Mouse (Mus musculus): ENCODE results near the gene Grm4. TPM values are rescaled to one million over a fixed set of nuclear protein-coding genes. Genes with fewer than 3 reads are reported as not detected.

The Grm4 gene
- total and polyA plus RNA-seq, 3 experiments, result 0.05 TPM; not detected in 2

DNA sequence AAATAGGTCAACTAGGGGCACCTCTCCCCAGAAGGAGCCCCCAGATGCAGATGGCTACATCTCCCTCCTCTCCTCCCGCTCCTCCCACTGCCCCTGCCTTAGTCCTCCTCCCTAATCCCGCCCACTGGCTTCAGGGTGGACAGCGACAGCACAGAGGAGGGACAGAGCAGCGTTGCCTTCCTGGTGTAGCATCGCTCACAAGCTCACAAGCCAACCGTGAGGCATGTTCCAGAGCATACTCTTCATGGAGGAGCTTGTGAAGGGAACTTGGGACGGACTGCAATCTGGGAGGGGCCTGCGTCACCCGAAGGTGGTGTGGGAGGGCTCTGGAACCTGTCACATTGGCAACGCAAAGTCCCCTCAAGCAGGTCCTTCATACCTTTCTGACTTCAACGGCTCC is 14.8 kb downstream of the Grm4 start:
- no peaks in the 10 kb centered on the region; the same call in 1 of the 2 replicates for H3K27me3 ChIP-seq (ENCODE audit: insufficient read depth, low read length)
- no peak for ATAC-seq (ENCODE audit: extremely low read depth, insufficient number of reproducible peaks, low FRiP score, poor library complexity, severe bottlenecking)

DNA sequence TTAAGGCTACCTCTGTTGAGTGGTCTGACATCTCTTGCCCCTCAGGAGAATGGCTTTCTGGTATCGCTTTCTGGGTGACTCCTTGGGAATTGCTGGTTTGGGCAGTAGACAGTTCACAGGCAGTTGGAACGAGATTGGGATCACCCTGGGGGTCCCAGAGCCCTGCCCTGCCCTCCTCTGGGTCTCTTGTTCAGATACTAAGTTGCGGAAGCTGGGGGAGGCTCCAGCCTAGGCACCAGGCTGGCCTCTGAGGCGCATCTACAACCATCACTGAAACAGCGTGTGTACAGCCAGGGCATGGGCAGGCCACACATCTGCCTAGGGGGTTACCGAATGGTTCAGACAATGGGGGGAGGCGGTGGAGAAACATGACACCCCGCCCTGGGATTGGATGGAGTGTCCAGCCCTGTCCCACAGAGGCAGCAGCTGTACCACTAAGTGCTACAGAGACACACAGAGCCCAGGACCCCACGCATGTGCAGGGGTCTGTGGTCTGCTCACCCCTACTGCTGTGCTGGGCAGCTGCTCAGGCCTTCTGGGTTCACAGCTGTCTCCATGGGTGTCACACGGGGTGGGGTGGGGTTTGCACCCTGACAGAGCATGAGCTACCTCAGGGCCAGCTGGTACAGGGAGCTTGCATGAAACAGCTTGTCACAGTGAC is 15.9 kb downstream of the Grm4 start:
- Histone ChIP-seq H3K4me1 (ENCODE audit: insufficient read depth, low read depth, low read length) (peaks cover 25% of the 10 kb centered on the region), H3K36me3 (replicated peaks) (no peaks in the 10 kb centered on the region), H3K9me3 (replicated peaks) (peaks cover 25% of the 10 kb centered on the region), H3K27me3 (ENCODE audit: insufficient read depth, low read length) (no peaks in the 10 kb centered on the region; the same call in 1 of the 2 replicates), H3K4me3 (ENCODE audit: low read depth, low read length) (0 out of 2 replicates have a peak overlapping the region, but pooled peaks have one; percentile 10)
- ATAC-seq (ENCODE audit: extremely low read depth, insufficient number of reproducible peaks, low FRiP score, poor library complexity, severe bottlenecking) (no peak), DNase-seq (ENCODE audit: low spot score) (no peak)
- no peak for TF ChIP-seq GATA1 (IDR thresholded peaks at IDR 0.05; ENCODE audit: borderline replicate concordance, low read length)
- TF ChIP-seq GATA2 (IDR thresholded peaks at IDR 0.05; ENCODE audit: borderline replicate concordance, low read depth, low read length), result no peak
- no peak for TF ChIP-seq POLR2AphosphoS5 (IDR thresholded peaks at IDR 0.05; ENCODE audit: insufficient replicate concordance, low read depth, low read length)
- TF ChIP-seq TAL1 (conservative IDR thresholded peaks at IDR 0.05; ENCODE audit: low read depth, low read length), result no peak
- TF ChIP-seq CTCF (IDR thresholded peaks at IDR 0.05; ENCODE audit: low read depth, low read length), result no peak

More for the DNA sequence above, 14.8 kb downstream of the Grm4 start:
- Histone ChIP-seq H3K4me3 (ENCODE audit: low read depth, low read length) (no peak overlapping the region), H3K4me1 (ENCODE audit: insufficient read depth, low read depth, low read length) (peaks cover 15% of the 10 kb centered on the region), H3K9me3 (replicated peaks) (peaks cover 27% of the 10 kb centered on the region), H3K36me3 (replicated peaks) (no peaks in the 10 kb centered on the region)
- no peak for DNase-seq (ENCODE audit: low spot score)
- TF ChIP-seq POLR2AphosphoS5 (IDR thresholded peaks at IDR 0.05; ENCODE audit: insufficient replicate concordance, low read depth, low read length), result no peak
- TF ChIP-seq TAL1 (conservative IDR thresholded peaks at IDR 0.05; ENCODE audit: low read depth, low read length), result no peak
- no peak for TF ChIP-seq GATA1 (IDR thresholded peaks at IDR 0.05; ENCODE audit: borderline replicate concordance, low read length)
- TF ChIP-seq CTCF (IDR thresholded peaks at IDR 0.05; ENCODE audit: low read depth, low read length), result no peak
- TF ChIP-seq GATA2 (IDR thresholded peaks at IDR 0.05; ENCODE audit: borderline replicate concordance, low read depth, low read length), result no peak

DNA sequence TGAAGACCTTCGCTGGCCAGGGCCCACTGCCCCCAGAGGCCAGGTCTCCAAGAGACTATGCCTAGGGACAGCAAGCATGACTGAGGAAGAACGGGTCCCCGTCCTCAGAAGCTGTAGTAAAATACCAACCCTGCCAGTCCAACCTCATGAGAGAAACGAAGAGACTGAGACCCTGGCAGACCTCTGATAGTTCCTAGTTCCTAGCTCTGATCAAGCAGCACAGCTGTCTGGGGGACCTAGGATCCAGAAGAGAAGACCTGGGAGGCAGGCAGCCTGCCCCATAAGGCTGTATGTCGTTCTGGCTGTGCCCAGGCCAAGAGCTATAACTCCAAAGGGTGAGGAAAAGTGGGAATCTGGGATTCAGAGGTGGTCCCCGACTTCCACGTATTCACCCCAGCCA is 17.3 kb downstream of the Grm4 start:
- no peak for TF ChIP-seq GATA2 (IDR thresholded peaks at IDR 0.05; ENCODE audit: borderline replicate concordance, low read depth, low read length)
- TF ChIP-seq GATA1 (IDR thresholded peaks at IDR 0.05; ENCODE audit: borderline replicate concordance, low read length), result no peak
- TF ChIP-seq TAL1 (conservative IDR thresholded peaks at IDR 0.05; ENCODE audit: low read depth, low read length), result no peak
- TF ChIP-seq POLR2AphosphoS5 (IDR thresholded peaks at IDR 0.05; ENCODE audit: insufficient replicate concordance, low read depth, low read length), result no peak
- TF ChIP-seq CTCF (IDR thresholded peaks at IDR 0.05; ENCODE audit: low read depth, low read length), result no peak
- Histone ChIP-seq H3K9me3 (replicated peaks) (peaks cover 21% of the 10 kb centered on the region), H3K36me3 (replicated peaks) (no peaks in the 10 kb centered on the region), H3K4me3 (ENCODE audit: low read depth, low read length) (no peak overlapping the region), H3K27me3 (ENCODE audit: insufficient read depth, low read length) (peaks cover 3% of the 10 kb centered on the region; the same call in 1 of the 2 replicates), H3K4me1 (ENCODE audit: insufficient read depth, low read depth, low read length) (peaks cover 31% of the 10 kb centered on the region)
- DNase-seq (ENCODE audit: low spot score) (no peak), ATAC-seq (ENCODE audit: extremely low read depth, insufficient number of reproducible peaks, low FRiP score, poor library complexity, severe bottlenecking) (no peak)

DNA sequence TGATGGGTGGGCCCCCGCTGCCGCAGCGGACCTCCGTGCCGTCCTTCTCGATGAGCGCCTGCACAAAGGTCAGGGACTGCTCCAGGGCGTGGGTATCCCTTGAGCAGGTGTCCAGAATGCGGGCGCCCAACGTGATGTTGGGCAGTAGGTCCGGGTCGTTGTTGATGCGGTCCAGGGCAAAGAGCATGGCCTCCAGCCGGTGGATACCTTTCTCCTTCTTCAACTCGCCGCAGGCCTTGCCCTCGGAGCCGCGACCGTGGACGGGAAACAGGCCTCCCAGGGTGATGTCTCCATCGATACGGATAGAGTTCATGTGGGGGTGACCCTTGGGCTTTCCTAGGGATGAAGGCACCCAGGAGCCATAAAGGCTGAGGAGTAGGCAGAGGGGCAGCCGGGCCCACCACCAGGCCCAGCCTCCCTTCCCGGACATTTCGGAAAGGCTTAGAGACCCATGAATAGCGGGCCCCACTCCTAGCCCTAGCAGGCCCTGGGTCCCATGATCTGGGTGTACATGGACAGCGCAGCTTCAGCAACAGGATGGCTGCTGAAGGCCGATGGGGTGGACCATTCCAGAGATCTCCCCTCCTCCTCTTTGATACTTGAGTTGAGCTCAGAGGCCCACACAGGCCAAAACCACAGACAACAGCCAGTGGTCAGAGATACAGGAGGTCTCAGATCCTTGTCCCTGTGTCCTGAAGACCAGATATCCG is 18.3 kb downstream of the Grm4 start:
- H3K36me3 ChIP-seq (replicated peaks), result no peaks in the 10 kb centered on the region
- DNase-seq (ENCODE audit: low spot score) (no peak), ATAC-seq (ENCODE audit: extremely low read depth, insufficient number of reproducible peaks, low FRiP score, poor library complexity, severe bottlenecking) (no peak)
- TF ChIP-seq CTCF (IDR thresholded peaks at IDR 0.05; ENCODE audit: low read depth, low read length), result no peak
- TF ChIP-seq GATA1 (IDR thresholded peaks at IDR 0.05; ENCODE audit: borderline replicate concordance, low read length), result no peak
- no peak for TF ChIP-seq GATA2 (IDR thresholded peaks at IDR 0.05; ENCODE audit: borderline replicate concordance, low read depth, low read length)
- TF ChIP-seq POLR2AphosphoS5 (IDR thresholded peaks at IDR 0.05; ENCODE audit: insufficient replicate concordance, low read depth, low read length), result no peak
- TF ChIP-seq TAL1 (conservative IDR thresholded peaks at IDR 0.05; ENCODE audit: low read depth, low read length), result no peak
- peaks cover 3% of the 10 kb centered on the region; the same call in 1 of the 2 replicates for H3K27me3 ChIP-seq (ENCODE audit: insufficient read depth, low read length)
- H3K4me1 ChIP-seq (ENCODE audit: insufficient read depth, low read depth, low read length), result peaks cover 31% of the 10 kb centered on the region
- peaks cover 21% of the 10 kb centered on the region for H3K9me3 ChIP-seq (replicated peaks)
- peak overlapping the region; percentile 30; the same call in 1 of the 2 replicates for H3K4me3 ChIP-seq (ENCODE audit: low read depth, low read length)

DNA sequence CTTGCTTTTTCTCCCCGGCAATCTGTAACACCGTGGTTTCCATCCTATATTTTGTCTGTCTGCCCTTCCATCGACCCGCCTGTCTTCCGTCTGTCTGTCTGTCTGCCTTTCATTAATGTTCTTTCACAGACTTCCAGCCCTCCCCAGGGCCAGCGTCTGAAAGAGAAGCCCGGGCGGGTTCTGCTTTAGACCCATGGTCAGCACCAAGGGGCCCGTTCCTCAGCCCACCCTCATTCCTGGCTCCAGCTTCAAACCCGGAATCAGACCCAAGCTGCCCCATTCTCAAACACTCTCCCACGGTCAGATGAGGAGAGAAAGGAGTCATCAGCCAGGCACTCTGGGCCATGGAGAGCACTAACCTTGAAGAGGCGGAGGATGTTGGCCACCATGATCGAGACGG is 18.9 kb downstream of the Grm4 start:
- no peak for TF ChIP-seq TAL1 (conservative IDR thresholded peaks at IDR 0.05; ENCODE audit: low read depth, low read length)
- no peak for TF ChIP-seq POLR2AphosphoS5 (IDR thresholded peaks at IDR 0.05; ENCODE audit: insufficient replicate concordance, low read depth, low read length)
- no peak for TF ChIP-seq GATA1 (IDR thresholded peaks at IDR 0.05; ENCODE audit: borderline replicate concordance, low read length)
- no peak for TF ChIP-seq CTCF (IDR thresholded peaks at IDR 0.05; ENCODE audit: low read depth, low read length)
- no peak for TF ChIP-seq GATA2 (IDR thresholded peaks at IDR 0.05; ENCODE audit: borderline replicate concordance, low read depth, low read length)
- H3K36me3 ChIP-seq (replicated peaks), result no peaks in the 10 kb centered on the region
- peak overlapping the region; percentile 30; the same call in 1 of the 2 replicates for H3K4me3 ChIP-seq (ENCODE audit: low read depth, low read length)
- peaks cover 21% of the 10 kb centered on the region for H3K9me3 ChIP-seq (replicated peaks)
- peaks cover 31% of the 10 kb centered on the region for H3K4me1 ChIP-seq (ENCODE audit: insufficient read depth, low read depth, low read length)
- peaks cover 3% of the 10 kb centered on the region; the same call in 1 of the 2 replicates for H3K27me3 ChIP-seq (ENCODE audit: insufficient read depth, low read length)
- DNase-seq (ENCODE audit: low spot score) (no peak), ATAC-seq (ENCODE audit: extremely low read depth, insufficient number of reproducible peaks, low FRiP score, poor library complexity, severe bottlenecking) (no peak)
